Mouse (Mus musculus): ENCODE measurements around the gene Ifitm2. TPM values are rescaled to one million over a fixed set of nuclear protein-coding genes. Genes with fewer than 3 reads are reported as not detected.

Gene Ifitm2
- polyA plus RNA-seq, 1 experiment = 609 TPM

GRCm38 (mm10) chr7:140955342-140955741, 445 bp downstream of the Ifitm2 start:
- no peaks in the 10 kb centered on the region for H3K27me3 ChIP-seq (ENCODE audit: control insufficient read depth, insufficient read depth, insufficient read length)
- peaks cover 52% of the 10 kb centered on the region for H3K79me2 ChIP-seq (ENCODE audit: control insufficient read depth, insufficient read depth)
- peaks cover 39% of the 10 kb centered on the region for H3K79me3 ChIP-seq (ENCODE audit: low read depth)
- TF ChIP-seq USF1 (IDR thresholded peaks at IDR 0.05; ENCODE audit: low read depth) (no peak), FOSL1 (IDR thresholded peaks at IDR 0.05; ENCODE audit: insufficient read depth, low read length, poor library complexity, severe bottlenecking) (no peak), MYOG (IDR thresholded peaks at IDR 0.05; ENCODE audit: control insufficient read depth, extremely low read depth, insufficient read length) (no peak), CEBPB (IDR thresholded peaks at IDR 0.05; ENCODE audit: low read depth) (no peak), CTCF (IDR thresholded peaks at IDR 0.05; ENCODE audit: control insufficient read depth, insufficient read depth, insufficient read length) (no peak), MYOD1 (IDR thresholded peaks at IDR 0.05; ENCODE audit: control insufficient read depth, insufficient read length, low read depth) (no peak), MAX (IDR thresholded peaks at IDR 0.05) (no peak)
- H3K4me3 ChIP-seq (ENCODE audit: insufficient read depth, poor library complexity, severe bottlenecking) = peak overlapping the region; percentile 82
- peak overlapping the region; percentile 87 for H3ac ChIP-seq (ENCODE audit: control insufficient read depth, insufficient read length, low read depth)
- H3K36me3 ChIP-seq (ENCODE audit: control insufficient read depth, insufficient read depth) = peaks cover 9% of the 10 kb centered on the region

DNA sequence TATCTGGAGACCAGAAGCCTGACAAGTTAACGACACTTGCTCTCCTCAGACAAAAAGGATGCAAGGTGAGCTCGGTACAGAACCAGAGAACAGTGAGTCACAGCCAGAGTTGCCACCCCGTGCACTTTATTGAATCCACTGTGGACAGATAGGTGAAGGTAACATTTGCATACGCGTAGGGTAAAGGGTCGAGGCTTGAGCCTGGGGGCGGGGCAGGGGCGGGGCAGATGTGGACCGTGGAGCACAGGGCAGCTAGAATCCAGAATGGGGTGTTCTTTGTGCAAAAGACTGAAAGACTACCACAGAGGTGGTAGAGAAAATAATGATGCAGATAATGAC, 1.1 kb downstream of the Ifitm2 start:
- Histone ChIP-seq H3K79me2 (ENCODE audit: control insufficient read depth, insufficient read depth) (peaks cover 52% of the 10 kb centered on the region), H3K79me3 (ENCODE audit: low read depth) (peaks cover 39% of the 10 kb centered on the region), H3K36me3 (ENCODE audit: control insufficient read depth, insufficient read depth) (peaks cover 9% of the 10 kb centered on the region), H3K4me3 (ENCODE audit: insufficient read depth, poor library complexity, severe bottlenecking) (peak overlapping the region; percentile 82), H3ac (ENCODE audit: control insufficient read depth, insufficient read length, low read depth) (peak overlapping the region; percentile 47), H3K27me3 (ENCODE audit: control insufficient read depth, insufficient read depth, insufficient read length) (no peaks in the 10 kb centered on the region)
- no peak for TF ChIP-seq FOSL1 (IDR thresholded peaks at IDR 0.05; ENCODE audit: insufficient read depth, low read length, poor library complexity, severe bottlenecking)
- TF ChIP-seq MYOG (IDR thresholded peaks at IDR 0.05; ENCODE audit: control insufficient read depth, extremely low read depth, insufficient read length) = no peak
- no peak for TF ChIP-seq MAX (IDR thresholded peaks at IDR 0.05)
- no peak for TF ChIP-seq CEBPB (IDR thresholded peaks at IDR 0.05; ENCODE audit: low read depth)
- no peak for TF ChIP-seq MYOD1 (IDR thresholded peaks at IDR 0.05; ENCODE audit: control insufficient read depth, insufficient read length, low read depth)
- no peak for TF ChIP-seq CTCF (IDR thresholded peaks at IDR 0.05; ENCODE audit: control insufficient read depth, insufficient read depth, insufficient read length)
- TF ChIP-seq USF1 (IDR thresholded peaks at IDR 0.05; ENCODE audit: low read depth) = no peak

GRCm38 (mm10) chr7:140953800-140954732, 1.7 kb downstream of the Ifitm2 start:
- Histone ChIP-seq H3K79me2 (ENCODE audit: control insufficient read depth, insufficient read depth) (peaks cover 52% of the 10 kb centered on the region), H3K36me3 (ENCODE audit: control insufficient read depth, insufficient read depth) (peaks cover 13% of the 10 kb centered on the region), H3K27me3 (ENCODE audit: control insufficient read depth, insufficient read depth, insufficient read length) (no peaks in the 10 kb centered on the region), H3K79me3 (ENCODE audit: low read depth) (peaks cover 39% of the 10 kb centered on the region), H3K4me3 (ENCODE audit: insufficient read depth, poor library complexity, severe bottlenecking) (peak overlapping the region; percentile 82), H3ac (ENCODE audit: control insufficient read depth, insufficient read length, low read depth) (peak overlapping the region; percentile 47)
- TF ChIP-seq MYOG (IDR thresholded peaks at IDR 0.05; ENCODE audit: control insufficient read depth, extremely low read depth, insufficient read length) = no peak
- TF ChIP-seq CEBPB (IDR thresholded peaks at IDR 0.05; ENCODE audit: low read depth) = no peak
- no peak for TF ChIP-seq FOSL1 (IDR thresholded peaks at IDR 0.05; ENCODE audit: insufficient read depth, low read length, poor library complexity, severe bottlenecking)
- TF ChIP-seq CTCF (IDR thresholded peaks at IDR 0.05; ENCODE audit: control insufficient read depth, insufficient read depth, insufficient read length) = no peak
- TF ChIP-seq MYOD1 (IDR thresholded peaks at IDR 0.05; ENCODE audit: control insufficient read depth, insufficient read length, low read depth) = no peak
- TF ChIP-seq MAX (IDR thresholded peaks at IDR 0.05) = no peak
- no peak for TF ChIP-seq USF1 (IDR thresholded peaks at IDR 0.05; ENCODE audit: low read depth)

DNA sequence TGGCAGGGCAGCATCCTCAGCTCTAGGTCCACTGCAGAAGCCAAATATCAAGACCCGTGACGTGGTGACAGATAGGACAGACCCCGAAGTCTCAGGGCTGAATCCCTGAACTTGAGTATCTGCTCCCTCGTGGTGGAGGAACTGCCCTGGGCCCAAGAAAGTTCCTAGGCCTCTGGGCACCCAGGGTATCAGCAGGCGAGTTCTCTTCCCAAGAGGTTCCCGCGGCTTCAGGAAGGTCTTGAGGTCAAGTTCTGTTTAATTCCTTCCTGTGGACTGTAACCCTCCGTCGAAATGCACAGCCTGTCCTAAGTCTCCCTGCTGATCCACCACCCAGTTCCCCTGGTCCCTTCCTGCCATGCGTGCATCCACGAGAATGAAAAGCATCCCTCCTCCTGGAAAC, 2.7 kb downstream of the Ifitm2 start:
- no peak overlapping the region for H3K4me3 ChIP-seq (ENCODE audit: insufficient read depth, poor library complexity, severe bottlenecking)
- no peak for TF ChIP-seq CTCF (IDR thresholded peaks at IDR 0.05; ENCODE audit: control insufficient read depth, insufficient read depth, insufficient read length)
- TF ChIP-seq CEBPB (IDR thresholded peaks at IDR 0.05; ENCODE audit: low read depth) = no peak
- no peak for TF ChIP-seq USF1 (IDR thresholded peaks at IDR 0.05; ENCODE audit: low read depth)
- no peak for TF ChIP-seq MYOG (IDR thresholded peaks at IDR 0.05; ENCODE audit: control insufficient read depth, extremely low read depth, insufficient read length)
- no peak for TF ChIP-seq MAX (IDR thresholded peaks at IDR 0.05)
- no peak for TF ChIP-seq MYOD1 (IDR thresholded peaks at IDR 0.05; ENCODE audit: control insufficient read depth, insufficient read length, low read depth)
- TF ChIP-seq FOSL1 (IDR thresholded peaks at IDR 0.05; ENCODE audit: insufficient read depth, low read length, poor library complexity, severe bottlenecking) = no peak
- H3K79me2 ChIP-seq (ENCODE audit: control insufficient read depth, insufficient read depth) = peaks cover 52% of the 10 kb centered on the region
- H3K36me3 ChIP-seq (ENCODE audit: control insufficient read depth, insufficient read depth) = peaks cover 13% of the 10 kb centered on the region
- peaks cover 39% of the 10 kb centered on the region for H3K79me3 ChIP-seq (ENCODE audit: low read depth)
- no peaks in the 10 kb centered on the region for H3K27me3 ChIP-seq (ENCODE audit: control insufficient read depth, insufficient read depth, insufficient read length)
- H3ac ChIP-seq (ENCODE audit: control insufficient read depth, insufficient read length, low read depth) = no peak overlapping the region

- peaks cover 39% of the 10 kb centered on the region for H3K79me3 ChIP-seq (ENCODE audit: low read depth)
- H3K79me2 ChIP-seq (ENCODE audit: control insufficient read depth, insufficient read depth) = peaks cover 52% of the 10 kb centered on the region
- TF ChIP-seq FOSL1 (IDR thresholded peaks at IDR 0.05; ENCODE audit: insufficient read depth, low read length, poor library complexity, severe bottlenecking) = no peak
- no peak for TF ChIP-seq CTCF (IDR thresholded peaks at IDR 0.05; ENCODE audit: control insufficient read depth, insufficient read depth, insufficient read length)
- TF ChIP-seq CEBPB (IDR thresholded peaks at IDR 0.05; ENCODE audit: low read depth) = no peak
- TF ChIP-seq MYOD1 (IDR thresholded peaks at IDR 0.05; ENCODE audit: control insufficient read depth, insufficient read length, low read depth) = no peak
- no peak for TF ChIP-seq USF1 (IDR thresholded peaks at IDR 0.05; ENCODE audit: low read depth)
- TF ChIP-seq MYOG (IDR thresholded peaks at IDR 0.05; ENCODE audit: control insufficient read depth, extremely low read depth, insufficient read length) = no peak
- no peak for TF ChIP-seq MAX (IDR thresholded peaks at IDR 0.05)
- H3ac ChIP-seq (ENCODE audit: control insufficient read depth, insufficient read length, low read depth) = no peak overlapping the region
- peaks cover 13% of the 10 kb centered on the region for H3K36me3 ChIP-seq (ENCODE audit: control insufficient read depth, insufficient read depth)
- H3K4me3 ChIP-seq (ENCODE audit: insufficient read depth, poor library complexity, severe bottlenecking) = no peak overlapping the region
- H3K27me3 ChIP-seq (ENCODE audit: control insufficient read depth, insufficient read depth, insufficient read length) = no peaks in the 10 kb centered on the region
Measured at GRCm38 (mm10) chr7:140952441-140952840, 3.3 kb downstream of the Ifitm2 start.
